Mouse (Mus musculus) ES-E14 (cell line): ENCODE measurements around the gene Swsap1. TPM values are rescaled to one million over a fixed set of nuclear protein-coding genes. Genes with fewer than 3 reads are reported as not detected.
A peak's percentile ranks its signal among the peaks of the same experiment; 100 is the strongest.

Source experiments
- DNase-seq: peaks from one replicate; pipeline ENCODE4 v3.0.0-alpha.2; 2013; ENCODE audit warnings: low read depth, low spot score
- H3K27ac ChIP-seq: 2 replicates; pipeline ENCODE4 v1.5.1; 2012; ENCODE audit warnings: low read depth, mild to moderate bottlenecking, low read length, moderate library complexity, mixed read lengths; ENCODE audit not compliant: poor library complexity, insufficient read depth, severe bottlenecking
- H3K36me3 ChIP-seq: 2 replicates; pipeline ENCODE4 v1.6.1; 2012; ENCODE audit warnings: mild to moderate bottlenecking, low read length, moderate library complexity, mixed read lengths; ENCODE audit not compliant: control insufficient read depth, poor library complexity, insufficient read depth, severe bottlenecking
- H3K4me1 ChIP-seq, 2 experiments: fragments of 150-350 bp in 1 of 2; sonication (generic) in 1 of 2; 2 replicates each; pipeline ENCODE4 v1.6.1; 2012; ENCODE audit warnings: low read length in 2 of 2, mild to moderate bottlenecking in 1 of 2, mixed read lengths in 1 of 2; ENCODE audit not compliant: control insufficient read depth in 2 of 2, insufficient read depth in 2 of 2, poor library complexity in 1 of 2
- H3K4me3 ChIP-seq, 2 experiments: fragments of 150-350 bp in 1 of 2; sonication (generic) in 1 of 2; 2 replicates each; pipeline ENCODE4 v1.5.1; 2012; ENCODE audit warnings: low read length in 2 of 2, low read depth in 1 of 2, mild to moderate bottlenecking in 1 of 2, mixed read lengths in 1 of 2; ENCODE audit not compliant: insufficient read depth in 1 of 2, poor library complexity in 1 of 2, severe bottlenecking in 1 of 2
- H3K9ac ChIP-seq: 2 replicates; pipeline ENCODE4 v1.6.1; 2012; ENCODE audit warnings: low read depth, mild to moderate bottlenecking, low read length, mixed read lengths; ENCODE audit not compliant: poor library complexity, insufficient read depth, severe bottlenecking
- H3K9me3 ChIP-seq: fragments of 150-350 bp; sonication (generic); 2 replicates; pipeline ENCODE4 v1.6.1; 2012; ENCODE audit warnings: low read depth, mild to moderate bottlenecking, low read length; ENCODE audit not compliant: control insufficient read depth, insufficient read depth
- CHD2 ChIP-seq: IDR thresholded peaks from 2 replicates; pipeline ENCODE4 v1.6.1; 2014; ENCODE audit warnings: mild to moderate bottlenecking, low read depth, low read length, inconsistent platforms
- HCFC1 ChIP-seq: IDR thresholded peaks from 2 replicates; pipeline ENCODE4 v1.6.1; 2012; ENCODE audit warnings: low read length, inconsistent platforms, borderline replicate concordance; ENCODE audit not compliant: insufficient read depth
- MAFK ChIP-seq: IDR thresholded peaks from 2 replicates; pipeline ENCODE4 v1.6.1; 2014; ENCODE audit warnings: mild to moderate bottlenecking, low read depth, low read length, inconsistent platforms; ENCODE audit not compliant: insufficient read depth
- ZC3H11A ChIP-seq: IDR thresholded peaks from 2 replicates; pipeline ENCODE4 v1.6.1; 2012; ENCODE audit warnings: low read depth, mild to moderate bottlenecking, inconsistent platforms, low read length, borderline replicate concordance
- ZNF384 ChIP-seq: IDR thresholded peaks from 2 replicates; pipeline ENCODE4 v1.6.1; 2012; ENCODE audit warnings: low read depth, low read length, inconsistent platforms
- in situ Hi-C, 2 experiments: fragments of 600-800 bp; cut with MboI; formaldehyde crosslinking; loops; one replicate each; pipeline ENCODE4 v1.15.1; 2025; ENCODE audit warnings: low sequenced_read_pairs in 2 of 2, inconsistent platforms in 1 of 2; ENCODE audit not compliant: unreplicated experiment in 2 of 2
- total RNA-seq: library from RNA; depleted of rRNA; stranded (reverse); fragments of 300-350 nt; gene quantifications from 2 replicates; pipeline ENCODE4 v1.2.3, GENCODE M21; 2012

Gene Swsap1
- total RNA-seq, 1 experiment = 10.8 TPM

GRCm38 (mm10) chr9:21987592-21988342 lies 32.2 kb downstream of the Swsap1 start:
- peak overlapping the region; percentile 0 to 68; a peak in 2 of 4 replicates for H3K4me3 ChIP-seq
- H3K27ac ChIP-seq = no peak overlapping the region
- H3K9me3 ChIP-seq = no peaks in the 10 kb centered on the region
- in situ Hi-C loops = no loop called here
- H3K36me3 ChIP-seq = no peaks in the 10 kb centered on the region
- TF ChIP-seq CHD2 (no peak), ZC3H11A (no peak), MAFK (no peak), ZNF384 (no peak), HCFC1 (no peak)
- DNase-seq = no peak
- H3K9ac ChIP-seq = no peak overlapping the region
- H3K4me1 ChIP-seq = peaks cover 0 to 24% of the 10 kb centered on the region in 2 experiments; a peak in 2 of 4 replicates

- TF ChIP-seq HCFC1 = no peak
- no peak for TF ChIP-seq MAFK
- TF ChIP-seq CHD2 = no peak
- no peak for TF ChIP-seq ZNF384
- TF ChIP-seq ZC3H11A = no peak
- peak overlapping the region; percentile 52; the same call in 1 of the 2 replicates for H3K9ac ChIP-seq
- H3K36me3 ChIP-seq = no peaks in the 10 kb centered on the region
- no peak overlapping the region for H3K27ac ChIP-seq
- no peaks in the 10 kb centered on the region for H3K9me3 ChIP-seq
- in situ Hi-C loops = no loop called here
- peaks cover 0 to 25% of the 10 kb centered on the region in 2 experiments; a peak in 2 of 4 replicates for H3K4me1 ChIP-seq
- DNase-seq = no peak
- peak overlapping the region; percentile 34 to 68 for H3K4me3 ChIP-seq
These were observed 33.0 kb downstream of the Swsap1 start for GRCm38 (mm10) chr9:21988421-21989101.

GRCm38 (mm10) chr9:21989230-21990110 lies 33.9 kb downstream of the Swsap1 start, which contains the start of gene Rgl3:
Rgl3 (minus strand) TSS chr9:21989446.
- no peak within 1 kb of the TSS for H3K27ac ChIP-seq
- H3K4me1 ChIP-seq = peaks cover 0 to 25% of the 10 kb centered on the region in 2 experiments; a peak in 2 of 4 replicates
- DNase-seq = no peak
- H3K4me3 ChIP-seq = peak within 1 kb of the TSS; percentile 34 to 68
- H3K9ac ChIP-seq = peak within 1 kb of the TSS; percentile 52; the same call in 1 of the 2 replicates
- no peaks in the 10 kb centered on the region for H3K36me3 ChIP-seq
- in situ Hi-C loops = no loop called here
- TF ChIP-seq HCFC1 = no peak
- TF ChIP-seq CHD2 = no peak
- TF ChIP-seq ZNF384 = no peak
- no peaks in the 10 kb centered on the region for H3K9me3 ChIP-seq

GRCm38 (mm10) chr9:21992227-21992626 lies 36.7 kb downstream of the Swsap1 start:
- Histone ChIP-seq H3K4me3 (no peak overlapping the region), H3K9ac (no peak overlapping the region), H3K36me3 (no peaks in the 10 kb centered on the region), H3K27ac (no peak overlapping the region), H3K4me1 (peaks cover 0 to 25% of the 10 kb centered on the region in 2 experiments; a peak in 2 of 4 replicates), H3K9me3 (no peaks in the 10 kb centered on the region)
- no peak for DNase-seq
- in situ Hi-C loops = no loop called here
- TF ChIP-seq HCFC1 (no peak), CHD2 (no peak), MAFK (no peak), ZC3H11A (no peak), ZNF384 (no peak)
